Mouse (Mus musculus): ENCODE measurements around the gene Tcap. TPM values are rescaled to one million over a fixed set of nuclear protein-coding genes. Genes with fewer than 3 reads are reported as not detected.

Tcap gene
- polyA plus RNA-seq, 1 experiment = 83.8 TPM

DNA sequence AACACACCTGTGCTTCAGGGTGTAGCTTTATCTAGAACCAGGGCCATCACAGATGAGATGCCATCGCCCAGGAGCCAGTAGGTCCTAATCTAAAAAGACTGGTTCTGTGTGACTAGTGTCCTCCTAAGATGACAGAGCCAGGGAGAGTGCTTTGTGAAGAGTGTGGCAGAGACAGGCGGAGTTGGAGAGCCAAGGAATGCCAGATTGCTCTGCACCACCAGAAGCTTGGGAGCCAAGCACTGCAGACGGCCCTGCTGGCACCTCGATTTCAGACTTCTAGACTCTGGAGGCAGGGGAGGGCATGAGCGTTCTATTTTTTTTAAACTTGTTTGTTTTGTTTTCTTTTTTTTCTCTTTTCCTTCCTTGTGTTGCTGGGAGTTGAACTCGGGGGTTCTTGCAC lies 14.3 kb upstream of the Tcap start:
- Histone ChIP-seq H3K4me1 (replicated peaks; ENCODE audit: control insufficient read depth, insufficient read depth, low read length) (peaks cover 32% of the 10 kb centered on the region), H3K36me3 (ENCODE audit: control insufficient read depth, insufficient read depth, low read length) (peaks cover 5% of the 10 kb centered on the region)

DNA sequence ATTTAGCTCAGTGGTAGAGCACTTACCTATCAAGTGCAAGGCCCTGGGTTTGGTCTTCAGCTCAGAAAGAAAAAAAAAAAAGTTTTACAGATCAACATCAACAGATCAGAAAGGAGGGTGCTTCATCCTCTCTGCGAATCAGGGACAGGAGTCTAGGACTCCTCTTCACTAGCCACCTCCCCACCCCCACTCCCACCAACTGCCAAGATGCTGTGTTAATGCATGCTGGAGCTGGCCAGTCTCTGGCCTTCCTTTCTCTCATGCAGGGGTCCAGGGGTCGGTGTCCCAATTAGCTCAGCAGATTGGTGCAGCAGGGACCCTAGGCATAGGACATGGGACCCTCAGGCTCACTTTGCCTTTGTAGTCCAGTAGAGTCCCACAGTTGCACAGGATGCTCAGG lies 13.0 kb upstream of the Tcap start:
- 95% methylated on average over 2 of the region's 2 CpGs for WGBS
- TF ChIP-seq POLR2A (IDR thresholded peaks at IDR 0.05; ENCODE audit: control insufficient read depth, extremely low read depth, insufficient read depth, low read length, poor library complexity) (no peak), CTCF (IDR thresholded peaks at IDR 0.05; ENCODE audit: borderline replicate concordance, control insufficient read depth, extremely low read depth, insufficient read depth, low read length, poor library complexity) (no peak)
- peaks cover 18% of the 10 kb centered on the region for H3K36me3 ChIP-seq (ENCODE audit: control insufficient read depth, insufficient read depth, low read length)
- no peaks in the 10 kb centered on the region for H3K27me3 ChIP-seq (ENCODE audit: control insufficient read depth, insufficient read depth, low read length)
- peaks cover 32% of the 10 kb centered on the region for H3K4me1 ChIP-seq (replicated peaks; ENCODE audit: control insufficient read depth, insufficient read depth, low read length)
- no peak for DNase-seq
- H3K27ac ChIP-seq (ENCODE audit: control insufficient read depth, insufficient read depth, low read length) = no peak overlapping the region
- no peak overlapping the region for H3K4me3 ChIP-seq (ENCODE audit: control insufficient read depth, insufficient read depth, low read length)

More for the DNA sequence above, 14.3 kb upstream of the Tcap start:
- WGBS = 92% methylated on average over 6 of the region's 6 CpGs
- H3K4me3 ChIP-seq (ENCODE audit: control insufficient read depth, insufficient read depth, low read length) = no peak overlapping the region
- H3K27ac ChIP-seq (ENCODE audit: control insufficient read depth, insufficient read depth, low read length) = no peak overlapping the region
- no peaks in the 10 kb centered on the region for H3K27me3 ChIP-seq (ENCODE audit: control insufficient read depth, insufficient read depth, low read length)
- no peak for TF ChIP-seq POLR2A (IDR thresholded peaks at IDR 0.05; ENCODE audit: control insufficient read depth, extremely low read depth, insufficient read depth, low read length, poor library complexity)
- no peak for TF ChIP-seq CTCF (IDR thresholded peaks at IDR 0.05; ENCODE audit: borderline replicate concordance, control insufficient read depth, extremely low read depth, insufficient read depth, low read length, poor library complexity)
- no peak for DNase-seq

DNA sequence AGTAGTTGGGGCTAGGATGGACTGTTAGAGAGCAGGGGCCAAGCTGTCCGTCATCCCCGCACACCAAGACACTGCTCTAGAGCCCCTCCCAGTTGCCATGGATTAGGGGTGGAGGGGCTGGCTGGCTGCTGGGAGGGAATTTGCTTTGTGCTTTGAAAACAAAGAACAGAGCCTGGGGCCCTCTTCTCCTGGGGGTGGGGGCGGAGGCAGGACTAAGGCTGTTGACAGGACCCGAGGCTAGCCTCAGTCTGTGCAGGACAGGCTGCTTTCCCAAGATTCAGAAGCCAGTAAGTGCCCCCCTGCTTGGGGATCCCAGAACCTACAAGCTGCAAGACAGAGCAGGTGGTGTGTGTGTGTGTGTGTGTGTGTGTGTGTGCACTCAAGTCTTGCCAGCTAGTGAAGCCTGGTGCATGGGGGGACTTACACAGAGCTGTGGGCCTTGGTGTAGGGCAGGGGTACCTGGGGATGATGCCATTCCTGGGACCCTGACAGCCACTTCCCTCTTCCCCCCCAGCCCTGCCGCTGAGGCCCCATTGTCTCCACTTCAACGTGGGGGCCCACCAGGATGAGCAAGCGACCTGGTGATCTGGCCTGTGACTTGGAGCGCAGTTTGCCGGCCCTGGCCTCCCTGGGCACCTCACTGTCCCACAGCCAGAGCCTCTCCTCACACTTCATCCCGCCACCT lies 11.9 kb upstream of the Tcap start:
- no peak for DNase-seq
- 83% methylated on average over 10 of the region's 10 CpGs for WGBS
- peaks cover 25% of the 10 kb centered on the region for H3K4me1 ChIP-seq (replicated peaks; ENCODE audit: control insufficient read depth, insufficient read depth, low read length)
- no peak overlapping the region for H3K4me3 ChIP-seq (ENCODE audit: control insufficient read depth, insufficient read depth, low read length)
- H3K27ac ChIP-seq (ENCODE audit: control insufficient read depth, insufficient read depth, low read length) = no peak overlapping the region
- H3K36me3 ChIP-seq (ENCODE audit: control insufficient read depth, insufficient read depth, low read length) = peaks cover 28% of the 10 kb centered on the region
- H3K27me3 ChIP-seq (ENCODE audit: control insufficient read depth, insufficient read depth, low read length) = no peaks in the 10 kb centered on the region
- TF ChIP-seq POLR2A (IDR thresholded peaks at IDR 0.05; ENCODE audit: control insufficient read depth, extremely low read depth, insufficient read depth, low read length, poor library complexity) (no peak), CTCF (IDR thresholded peaks at IDR 0.05; ENCODE audit: borderline replicate concordance, control insufficient read depth, extremely low read depth, insufficient read depth, low read length, poor library complexity) (no peak)

GRCm38 (mm10) chr11:98372406-98372805 lies 11.2 kb upstream of the Tcap start:
- Histone ChIP-seq H3K4me1 (replicated peaks; ENCODE audit: control insufficient read depth, insufficient read depth, low read length) (peaks cover 19% of the 10 kb centered on the region), H3K36me3 (ENCODE audit: control insufficient read depth, insufficient read depth, low read length) (peaks cover 35% of the 10 kb centered on the region), H3K4me3 (ENCODE audit: control insufficient read depth, insufficient read depth, low read length) (no peak overlapping the region), H3K27me3 (ENCODE audit: control insufficient read depth, insufficient read depth, low read length) (no peaks in the 10 kb centered on the region), H3K27ac (ENCODE audit: control insufficient read depth, insufficient read depth, low read length) (no peak overlapping the region)
- WGBS = 13% methylated on average over 2 of the region's 2 CpGs
- no peak for TF ChIP-seq POLR2A (IDR thresholded peaks at IDR 0.05; ENCODE audit: control insufficient read depth, extremely low read depth, insufficient read depth, low read length, poor library complexity)
- TF ChIP-seq CTCF (IDR thresholded peaks at IDR 0.05; ENCODE audit: borderline replicate concordance, control insufficient read depth, extremely low read depth, insufficient read depth, low read length, poor library complexity) = no peak
- DNase-seq = peak; percentile 67

- TF ChIP-seq CTCF (IDR thresholded peaks at IDR 0.05; ENCODE audit: borderline replicate concordance, control insufficient read depth, extremely low read depth, insufficient read depth, low read length, poor library complexity) = no peak
- TF ChIP-seq POLR2A (IDR thresholded peaks at IDR 0.05; ENCODE audit: control insufficient read depth, extremely low read depth, insufficient read depth, low read length, poor library complexity) = no peak
- Histone ChIP-seq H3K27ac (ENCODE audit: control insufficient read depth, insufficient read depth, low read length) (no peak overlapping the region), H3K27me3 (ENCODE audit: control insufficient read depth, insufficient read depth, low read length) (no peaks in the 10 kb centered on the region), H3K4me1 (replicated peaks; ENCODE audit: control insufficient read depth, insufficient read depth, low read length) (peaks cover 13% of the 10 kb centered on the region; the same call in 1 of the 2 replicates), H3K36me3 (ENCODE audit: control insufficient read depth, insufficient read depth, low read length) (peaks cover 44% of the 10 kb centered on the region), H3K4me3 (ENCODE audit: control insufficient read depth, insufficient read depth, low read length) (no peak overlapping the region)
- no peak for DNase-seq
- WGBS = 97% methylated on average over 6 of the region's 6 CpGs
Measured at GRCm38 (mm10) chr11:98373244-98373643, 10.4 kb upstream of the Tcap start.

GRCm38 (mm10) chr11:98374266-98374665 lies 9.3 kb upstream of the Tcap start:
- peaks cover 13% of the 10 kb centered on the region; the same call in 1 of the 2 replicates for H3K4me1 ChIP-seq (replicated peaks; ENCODE audit: control insufficient read depth, insufficient read depth, low read length)
- TF ChIP-seq CTCF (IDR thresholded peaks at IDR 0.05; ENCODE audit: borderline replicate concordance, control insufficient read depth, extremely low read depth, insufficient read depth, low read length, poor library complexity) (no peak), POLR2A (IDR thresholded peaks at IDR 0.05; ENCODE audit: control insufficient read depth, extremely low read depth, insufficient read depth, low read length, poor library complexity) (no peak)
- no peak overlapping the region for H3K27ac ChIP-seq (ENCODE audit: control insufficient read depth, insufficient read depth, low read length)
- 97% methylated on average over 8 of the region's 8 CpGs for WGBS
- peaks cover 51% of the 10 kb centered on the region for H3K36me3 ChIP-seq (ENCODE audit: control insufficient read depth, insufficient read depth, low read length)
- no peaks in the 10 kb centered on the region for H3K27me3 ChIP-seq (ENCODE audit: control insufficient read depth, insufficient read depth, low read length)
- DNase-seq = no peak
- H3K4me3 ChIP-seq (ENCODE audit: control insufficient read depth, insufficient read depth, low read length) = no peak overlapping the region

All from thymus, adult 2 months (tissue).